Mouse (Mus musculus) naive thymus-derived CD4-positive, alpha-beta T cell, adult 5 months (primary cell): ENCODE data around the gene Stard3. TPM values are rescaled to one million over a fixed set of nuclear protein-coding genes. Genes with fewer than 3 reads are reported as not detected.

ENCODE experiments used
- polyA plus RNA-seq: library from polyadenylated mRNA; unstranded; fragments of 100-300 nt; shearing (Covaris generic); gene quantifications from one replicate; pipeline ENCODE4 v1.2.1, GENCODE M21; 2017

The Stard3 gene
- polyA plus RNA-seq = 62.8 TPM

DNA sequence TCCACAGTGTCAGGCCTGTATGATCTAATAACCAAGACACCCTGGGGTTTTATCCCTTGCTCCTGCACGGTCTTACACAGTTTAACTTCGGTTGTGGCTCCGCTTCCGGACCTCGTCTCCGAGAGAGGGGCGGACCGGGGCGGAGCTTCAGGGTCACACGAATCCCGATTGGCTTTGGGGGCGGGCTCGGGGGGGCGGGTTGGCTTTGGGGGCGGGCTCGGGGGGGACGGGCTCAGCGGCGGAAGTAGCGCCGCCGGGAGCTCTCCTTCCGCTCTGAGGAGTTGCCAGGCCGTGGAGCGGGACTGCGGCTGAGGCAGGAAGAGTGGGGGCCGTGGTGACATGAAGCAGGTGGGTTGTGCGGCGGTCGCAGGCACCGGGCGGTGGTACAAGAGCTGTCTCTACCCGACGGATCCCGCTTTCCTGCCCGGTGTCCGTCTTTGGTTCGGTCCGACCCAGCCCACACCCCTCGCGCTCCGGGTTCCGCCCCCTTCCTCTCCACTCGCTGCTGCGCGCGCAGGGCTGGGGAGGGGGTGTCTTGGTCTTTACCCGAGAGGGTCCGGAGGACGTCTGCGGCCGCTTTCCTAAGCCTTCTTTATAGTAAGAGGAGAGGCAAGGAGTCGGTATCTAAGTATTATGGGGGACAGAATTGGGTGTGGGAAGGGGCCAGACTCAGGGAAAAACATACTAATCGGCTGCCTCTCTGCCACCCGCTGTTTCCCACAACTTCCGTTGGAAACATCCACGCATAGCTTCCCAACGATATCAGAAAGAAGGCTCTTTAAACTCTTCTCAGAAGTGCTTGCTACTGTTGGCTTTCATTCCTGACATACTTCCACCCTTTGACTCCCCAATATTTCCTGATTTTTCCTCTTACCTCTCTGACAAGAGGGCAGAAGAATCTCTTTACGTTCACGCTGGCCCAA lies at the start of gene Stard3:
Gene Stard3 (plus strand): TSS at position 208 of the 923 bp plus-strand sequence.

GRCm38 (mm10) chr11:98329081-98329959 lies 28.8 kb upstream of the Stard3 start, which contains the start of gene Neurod2:
Neurod2 (minus strand) TSS chr11:98329648.

GRCm38 (mm10) chr11:98348083-98348961 lies 9.8 kb upstream of the Stard3 start, which contains the start of gene Ppp1r1b:
Ppp1r1b (plus strand) TSS chr11:98348404.

DNA sequence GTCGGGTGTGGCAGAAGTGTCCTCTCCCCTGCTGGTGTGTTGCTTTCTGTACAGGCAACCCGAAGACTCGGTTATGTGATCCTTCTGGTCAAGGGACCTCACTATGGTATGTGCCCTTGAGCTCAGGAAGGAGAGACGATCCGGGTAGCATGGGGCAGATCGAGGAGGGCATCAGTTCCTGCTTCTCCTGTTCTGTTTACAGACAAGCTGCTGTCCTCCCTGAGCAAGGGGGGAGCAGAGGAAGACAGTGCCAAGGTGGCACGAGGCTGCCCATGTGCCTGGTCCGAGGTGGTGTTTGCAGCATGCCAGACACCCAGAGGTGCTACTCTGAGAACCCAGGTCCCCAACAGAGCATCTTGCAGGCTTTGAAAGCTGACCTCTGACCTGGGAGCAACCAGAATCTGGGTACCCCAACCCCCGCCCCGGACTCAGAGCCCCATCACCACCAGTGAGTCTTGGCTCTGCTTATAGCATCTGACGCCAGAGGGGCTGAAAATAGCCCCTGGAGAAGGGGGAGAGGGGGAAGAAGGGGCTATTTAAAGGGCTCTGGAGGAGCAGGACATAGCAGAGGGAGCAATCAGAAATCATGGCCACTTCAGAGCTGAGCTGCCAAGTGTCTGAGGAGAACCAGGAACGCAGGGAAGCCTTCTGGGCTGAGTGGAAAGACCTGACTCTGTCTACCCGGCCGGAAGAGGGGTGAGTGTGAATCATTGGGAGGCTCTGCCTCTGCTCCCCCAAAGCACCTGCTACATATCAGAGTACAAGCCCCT lies 25.3 kb downstream of the Stard3 start, which contains the start of gene Tcap:
Gene Tcap (plus strand): TSS at position 551 of the 770 bp plus-strand sequence.

GRCm38 (mm10) chr11:98385638-98386585 lies 27.7 kb downstream of the Stard3 start, which contains the start of gene Pnmt:
Pnmt (plus strand) TSS chr11:98386450.

DNA sequence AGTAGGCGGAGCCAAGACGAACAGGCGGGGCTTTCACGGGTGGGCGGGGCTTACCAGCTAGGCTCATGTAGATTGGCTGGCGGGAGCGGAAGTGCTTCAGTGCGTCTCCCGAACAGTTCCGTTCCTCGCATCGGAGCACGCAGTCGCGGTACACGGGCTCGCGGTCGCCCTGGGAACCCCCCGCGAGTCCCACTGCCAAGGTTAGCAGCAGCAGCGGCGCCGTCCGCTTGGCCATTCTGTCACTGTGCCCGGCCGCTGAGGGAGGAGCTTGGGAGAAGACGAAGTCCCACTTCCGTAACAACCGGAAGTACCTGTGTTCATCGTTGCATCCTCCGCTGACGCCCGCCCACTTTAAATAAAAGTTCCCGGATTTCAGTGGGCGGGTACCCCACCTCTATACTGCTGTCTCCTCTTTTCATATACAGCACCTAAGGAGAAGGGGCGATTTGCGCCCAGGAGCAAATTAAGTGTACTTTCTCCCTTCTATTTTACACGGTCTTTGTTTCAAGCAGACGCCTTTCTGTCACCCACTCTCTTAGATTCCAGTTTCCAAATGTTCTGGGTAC lies 42.1 kb downstream of the Stard3 start, which contains the start of gene Pgap3:
Gene Pgap3 (minus strand): TSS at position 330 of the 566 bp plus-strand sequence.

GRCm38 (mm10) chr11:98412273-98412796 lies 54.2 kb downstream of the Stard3 start, which contains the start of gene Erbb2:
Erbb2 (plus strand) TSS chr11:98412470.

Other genes starting within 250 kb of the Stard3 start
- gene Fbxl20, start 208.0 kb upstream of the Stard3 start, polyA plus RNA-seq = 44.7 TPM
- gene Med1, start 165.1 kb upstream of the Stard3 start, polyA plus RNA-seq = 58.6 TPM
- gene Cdk12, start 155.3 kb upstream of the Stard3 start, polyA plus RNA-seq = 22.2 TPM
- gene Neurod2, start 28.7 kb upstream of the Stard3 start, polyA plus RNA-seq = not detected
- not detected for gene Ppp1r1b, start 10.0 kb upstream of the Stard3 start, polyA plus RNA-seq
- gene Tcap, start 25.4 kb downstream of the Stard3 start, polyA plus RNA-seq = not detected
- not detected for gene Pnmt, start 28.1 kb downstream of the Stard3 start, polyA plus RNA-seq
- 7.3 TPM for gene Pgap3, start 42.1 kb downstream of the Stard3 start, polyA plus RNA-seq
- 0.29 TPM for gene Erbb2, start 54.1 kb downstream of the Stard3 start, polyA plus RNA-seq
- gene Mien1, start 80.6 kb downstream of the Stard3 start, polyA plus RNA-seq = 82.8 TPM
- gene Grb7, start 88.0 kb downstream of the Stard3 start, polyA plus RNA-seq = 4.1 TPM
- gene Ikzf3, start 187.7 kb downstream of the Stard3 start, polyA plus RNA-seq = 48.5 TPM
- 1.5 TPM for gene Zpbp2, start 192.7 kb downstream of the Stard3 start, polyA plus RNA-seq
- 44.0 TPM for gene Ormdl3, start 229.0 kb downstream of the Stard3 start, polyA plus RNA-seq
- gene Lrrc3c, start 239.9 kb downstream of the Stard3 start, polyA plus RNA-seq = not detected